Mouse (Mus musculus): ENCODE measurements around the gene Hbs1l. TPM values are rescaled to one million over a fixed set of nuclear protein-coding genes. Genes with fewer than 3 reads are reported as not detected.

Gene Hbs1l
- total and polyA plus RNA-seq, 3 experiments, result 103 to 115 TPM; not detected in 1

GRCm38 (mm10) chr10:21270905-21271304, 24.9 kb upstream of the Hbs1l start:
- Histone ChIP-seq H3K27ac (ENCODE audit: control insufficient read depth, low read depth, low read length) (no peak overlapping the region; the same call in 1 of the 2 replicates), H3K9ac (ENCODE audit: control insufficient read depth, low read depth, low read length, poor library complexity, severe bottlenecking) (no peak overlapping the region), H3K4me1 (ENCODE audit: control insufficient read depth in 1 of 2, insufficient read depth in 2 of 2, low read length in 2 of 2) (peaks cover 43 to 49% of the 10 kb centered on the region in 2 experiments), H3K36me3 (ENCODE audit: control insufficient read depth in 1 of 2, insufficient read depth in 2 of 2, low read length in 2 of 2) (peaks cover 0 to 57% of the 10 kb centered on the region in 2 experiments; a peak in 2 of 4 replicates), H3K4me3 (ENCODE audit: control insufficient read depth in 1 of 2, insufficient read depth in 1 of 2, low read depth in 2 of 2, low read length in 2 of 2) (no peak overlapping the region), H3K79me2 (ENCODE audit: control insufficient read depth, insufficient read depth, low read length, poor library complexity) (no peaks in the 10 kb centered on the region), H3K27me3 (ENCODE audit: control insufficient read depth in 1 of 2, insufficient read depth in 2 of 2, low read length in 2 of 2) (no peaks in the 10 kb centered on the region), H3K9me3 (replicated peaks; ENCODE audit: insufficient read depth, low read length) (no peaks in the 10 kb centered on the region)
- TF ChIP-seq ZC3H11A (IDR thresholded peaks at IDR 0.05; ENCODE audit: low read depth, low read length) (no peak), ZMIZ1 (IDR thresholded peaks at IDR 0.05; ENCODE audit: low read depth, low read length) (no peak), BHLHE40 (IDR thresholded peaks at IDR 0.05; ENCODE audit: borderline replicate concordance, low read depth, low read length) (no peak), MXI1 (IDR thresholded peaks at IDR 0.05; ENCODE audit: low read depth, low read length) (no peak), MAX (IDR thresholded peaks at IDR 0.05; ENCODE audit: low read length) (no peak), MAFK (IDR thresholded peaks at IDR 0.05; ENCODE audit: borderline replicate concordance, low read depth, low read length) (no peak), CTCF (IDR thresholded peaks at IDR 0.05 in 2 of 3, conservative IDR thresholded peaks at IDR 0.05 in 1 of 3; ENCODE audit: control insufficient read depth in 1 of 3, insufficient read depth in 1 of 3, low read depth in 2 of 3, low read length in 3 of 3, poor library complexity in 1 of 3, severe bottlenecking in 1 of 3) (no peak), KAT2A (conservative IDR thresholded peaks at IDR 0.05; ENCODE audit: low read depth, low read length) (no peak), E2F4 (IDR thresholded peaks at IDR 0.05; ENCODE audit: borderline replicate concordance, low read depth, low read length) (no peak), MYC (IDR thresholded peaks at IDR 0.05; ENCODE audit: low read depth, low read length) (no peak), ETS1 (IDR thresholded peaks at IDR 0.05; ENCODE audit: low read depth, low read length) (no peak), USF2 (IDR thresholded peaks at IDR 0.05; ENCODE audit: borderline replicate concordance in 1 of 2, insufficient read depth in 1 of 2, low read depth in 1 of 2, low read length in 2 of 2) (no peak), RAD21 (IDR thresholded peaks at IDR 0.05; ENCODE audit: low read depth, low read length) (no peak), EP300 (IDR thresholded peaks at IDR 0.05; ENCODE audit: low read depth in 1 of 2, low read length in 2 of 2) (no peak), SIN3A (IDR thresholded peaks at IDR 0.05; ENCODE audit: low read length) (no peak), NRF1 (IDR thresholded peaks at IDR 0.05; ENCODE audit: insufficient read depth, low read depth, low read length, poor library complexity, severe bottlenecking) (no peak)
- no peak for DNase-seq (ENCODE audit: low read depth, low spot score)

GRCm38 (mm10) chr10:21271310-21271709, 24.5 kb upstream of the Hbs1l start:
- H3K4me3 ChIP-seq (ENCODE audit: control insufficient read depth in 1 of 2, insufficient read depth in 1 of 2, low read depth in 2 of 2, low read length in 2 of 2), result no peak overlapping the region
- H3K27ac ChIP-seq (ENCODE audit: control insufficient read depth, low read depth, low read length), result no peak overlapping the region
- no peaks in the 10 kb centered on the region for H3K79me2 ChIP-seq (ENCODE audit: control insufficient read depth, insufficient read depth, low read length, poor library complexity)
- no peaks in the 10 kb centered on the region for H3K27me3 ChIP-seq (ENCODE audit: control insufficient read depth in 1 of 2, insufficient read depth in 2 of 2, low read length in 2 of 2)
- H3K4me1 ChIP-seq (ENCODE audit: control insufficient read depth in 1 of 2, insufficient read depth in 2 of 2, low read length in 2 of 2), result peaks cover 41 to 47% of the 10 kb centered on the region in 2 experiments
- TF ChIP-seq UBTF (IDR thresholded peaks at IDR 0.05; ENCODE audit: borderline replicate concordance, insufficient read depth, low read depth, low read length) (no peak), KAT2A (conservative IDR thresholded peaks at IDR 0.05; ENCODE audit: low read depth, low read length) (no peak), MAZ (IDR thresholded peaks at IDR 0.05; ENCODE audit: low read depth, low read length) (no peak), USF2 (IDR thresholded peaks at IDR 0.05; ENCODE audit: borderline replicate concordance in 1 of 2, insufficient read depth in 1 of 2, low read depth in 1 of 2, low read length in 2 of 2) (no peak), ZKSCAN1 (IDR thresholded peaks at IDR 0.05; ENCODE audit: low read depth, low read length) (no peak), EP300 (IDR thresholded peaks at IDR 0.05; ENCODE audit: low read depth in 1 of 2, low read length in 2 of 2) (peak in 1 of 2 experiments; percentile 40; a peak in 1 of 4 replicates), SIN3A (IDR thresholded peaks at IDR 0.05; ENCODE audit: low read length) (no peak), MXI1 (IDR thresholded peaks at IDR 0.05; ENCODE audit: low read depth, low read length) (no peak), JUND (IDR thresholded peaks at IDR 0.05; ENCODE audit: low read depth, low read length) (no peak), ZNF384 (IDR thresholded peaks at IDR 0.05; ENCODE audit: low read depth, low read length) (no peak), TAL1 (IDR thresholded peaks at IDR 0.05; ENCODE audit: low read length) (no peak), GATA1 (IDR thresholded peaks at IDR 0.05; ENCODE audit: low read depth, low read length) (peak; percentile 52; the same call in 1 of the 2 replicates), RCOR1 (IDR thresholded peaks at IDR 0.05; ENCODE audit: low read depth, low read length) (no peak), TCF12 (IDR thresholded peaks at IDR 0.05; ENCODE audit: low read depth, low read length) (peak; percentile 55; the same call in 1 of the 2 replicates), POLR2AphosphoS5 (IDR thresholded peaks at IDR 0.05; ENCODE audit: borderline replicate concordance, low read depth, low read length) (no peak), NELFE (IDR thresholded peaks at IDR 0.05; ENCODE audit: low read depth, low read length) (no peak), BHLHE40 (IDR thresholded peaks at IDR 0.05; ENCODE audit: borderline replicate concordance, low read depth, low read length) (no peak), ETS1 (IDR thresholded peaks at IDR 0.05; ENCODE audit: low read depth, low read length) (no peak; the same call in 1 of the 2 replicates), MAFK (IDR thresholded peaks at IDR 0.05; ENCODE audit: borderline replicate concordance, low read depth, low read length) (no peak), NRF1 (IDR thresholded peaks at IDR 0.05; ENCODE audit: insufficient read depth, low read depth, low read length, poor library complexity, severe bottlenecking) (no peak)
- H3K36me3 ChIP-seq (ENCODE audit: control insufficient read depth in 1 of 2, insufficient read depth in 2 of 2, low read length in 2 of 2), result peaks cover 0 to 54% of the 10 kb centered on the region in 2 experiments; a peak in 2 of 4 replicates
- H3K9ac ChIP-seq (ENCODE audit: control insufficient read depth, low read depth, low read length, poor library complexity, severe bottlenecking), result no peak overlapping the region
- peak; percentile 12 for DNase-seq (ENCODE audit: low read depth, low spot score)
- no peaks in the 10 kb centered on the region for H3K9me3 ChIP-seq (replicated peaks; ENCODE audit: insufficient read depth, low read length)

Measured in MEL (cell line).